Mouse (Mus musculus) kidney, adult 9 months (tissue): ENCODE results near the gene Rgp1.
A peak's percentile ranks its signal among the peaks of the same experiment; 100 is the strongest.
"Not testable (repeated sequence)": the region's sequence is repeated elsewhere in the genome, so short reads cannot be mapped to it uniquely, and the experiment has no call there.

Source experiments
- DNase-seq: peaks from one replicate; pipeline ENCODE4 v3.0.0; 2022

The Rgp1 gene

GRCm38 (mm10) chr4:43578376-43579204 lies at the start of gene Rgp1, which contains the start of gene Gba2:
Rgp1 (plus strand) TSS chr4:43578715.
Gba2 (minus strand) TSS chr4:43578873.
- peak; percentile 94 for DNase-seq

- DNase-seq = peak; percentile 32
Observed at GRCm38 (mm10) chr4:43530081-43530501, 48.4 kb upstream of the Rgp1 start.

GRCm38 (mm10) chr4:43530581-43530980 lies 47.9 kb upstream of the Rgp1 start:
- peak; percentile 86 for DNase-seq

DNA sequence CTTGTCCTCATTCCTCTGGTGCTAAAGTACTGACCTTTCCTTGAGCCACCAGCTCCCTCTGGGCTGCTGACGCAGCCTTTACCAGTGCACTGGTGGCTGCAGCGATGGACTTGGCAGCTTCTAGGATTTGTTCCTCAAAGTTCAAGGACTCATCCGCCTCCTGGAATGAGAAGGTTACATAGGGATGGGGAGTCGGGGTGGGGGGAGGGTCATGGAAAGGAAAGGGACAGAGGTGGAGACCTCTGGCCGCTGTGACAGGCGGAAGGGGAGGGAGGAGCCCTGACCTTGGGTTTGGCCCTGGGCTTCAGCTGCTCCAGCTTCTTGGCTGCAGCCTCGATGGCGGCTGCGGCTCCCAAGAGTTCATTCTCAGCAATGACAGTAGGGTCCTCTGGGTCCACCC lies 45.2 kb upstream of the Rgp1 start:
- DNase-seq = peak; percentile 49

GRCm38 (mm10) chr4:43535628-43536027 lies 42.9 kb upstream of the Rgp1 start:
- DNase-seq = no peak

DNA sequence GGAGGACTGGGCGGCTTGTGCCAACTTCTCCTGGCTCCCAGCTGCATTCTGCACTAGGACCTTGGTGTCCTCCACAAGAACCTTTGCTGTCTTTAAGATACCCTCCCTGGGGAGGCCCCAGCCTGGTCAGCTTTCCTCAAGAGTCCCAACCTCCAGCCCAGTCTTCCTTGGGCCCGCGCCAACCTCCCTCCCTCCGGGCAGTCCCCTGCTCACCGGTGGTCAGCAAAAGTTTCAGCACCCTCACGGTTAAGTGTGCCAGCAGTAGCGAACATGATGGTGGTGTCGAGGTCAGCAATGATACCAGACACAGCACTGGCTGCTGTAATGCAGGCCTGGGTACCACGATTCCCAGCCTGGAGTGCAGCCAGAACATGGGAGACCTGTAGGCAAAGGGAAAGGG lies 42.5 kb upstream of the Rgp1 start:
- no peak for DNase-seq

GRCm38 (mm10) chr4:43542044-43542443 lies 36.5 kb upstream of the Rgp1 start:
- no peak for DNase-seq

- DNase-seq = peak; percentile 61
Observed at GRCm38 (mm10) chr4:43546375-43547047, 32.0 kb upstream of the Rgp1 start.

DNA sequence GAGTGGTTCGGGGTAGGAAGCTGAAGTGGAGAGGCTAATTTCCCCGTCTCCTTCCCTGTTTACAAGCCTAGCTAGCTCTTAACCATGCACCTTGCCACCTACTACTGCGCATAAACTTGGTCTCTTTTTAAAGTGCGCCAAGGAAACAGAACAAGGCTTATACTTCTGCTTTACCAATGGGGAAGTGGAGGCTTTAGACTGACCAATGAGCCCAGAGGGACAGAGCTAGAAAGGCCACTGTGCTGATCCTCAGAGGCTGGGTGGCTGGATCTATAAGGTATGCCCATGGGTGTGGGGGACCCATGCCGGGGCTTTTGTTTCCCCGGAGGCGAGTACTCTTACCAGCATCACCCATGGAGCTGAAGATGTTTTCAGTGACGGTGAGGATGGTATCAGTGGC lies 31.4 kb upstream of the Rgp1 start:
- no peak for DNase-seq

DNA sequence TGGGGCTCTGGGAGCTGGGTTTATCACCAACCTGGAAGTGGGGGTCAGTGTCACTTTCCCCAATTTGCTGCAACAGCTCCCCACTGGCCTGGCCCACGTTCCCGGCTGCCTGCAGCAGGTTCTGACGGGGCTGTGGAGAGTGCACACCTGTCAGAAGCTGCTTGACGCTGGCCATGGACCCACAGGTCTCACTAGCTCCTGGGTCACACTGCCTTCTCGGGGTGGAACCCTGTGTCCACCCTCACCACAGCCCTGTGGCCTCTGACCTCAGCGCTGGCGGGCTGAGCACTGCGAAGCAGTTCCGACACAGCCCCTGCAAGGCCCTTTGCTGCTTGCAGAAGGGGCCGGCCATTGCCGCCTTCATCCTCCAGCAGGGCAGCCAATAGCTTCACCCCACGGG lies 29.5 kb upstream of the Rgp1 start:
- DNase-seq = no peak

GRCm38 (mm10) chr4:43551854-43552253 lies 26.7 kb upstream of the Rgp1 start:
- not testable (repeated sequence) for DNase-seq

DNA sequence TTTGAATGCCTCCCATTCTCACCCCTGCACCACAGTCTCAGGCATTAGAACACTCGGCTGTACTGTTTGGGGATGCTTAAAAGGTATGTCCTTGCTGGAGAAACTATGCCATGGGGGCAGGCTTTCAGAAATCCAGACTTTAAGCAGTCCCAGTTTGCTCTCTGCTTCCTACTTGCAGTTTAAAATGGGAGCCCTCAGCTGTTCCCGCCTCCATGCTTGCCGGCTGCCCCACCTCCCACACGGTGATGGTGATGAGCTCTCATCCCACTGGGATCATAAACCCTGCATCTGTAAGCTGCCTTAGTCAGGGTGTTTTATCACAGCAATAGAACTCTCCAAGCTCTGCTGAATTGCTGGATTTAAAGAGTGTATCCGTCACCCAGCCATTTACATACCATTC lies 26.1 kb upstream of the Rgp1 start:
- DNase-seq = no peak

DNA sequence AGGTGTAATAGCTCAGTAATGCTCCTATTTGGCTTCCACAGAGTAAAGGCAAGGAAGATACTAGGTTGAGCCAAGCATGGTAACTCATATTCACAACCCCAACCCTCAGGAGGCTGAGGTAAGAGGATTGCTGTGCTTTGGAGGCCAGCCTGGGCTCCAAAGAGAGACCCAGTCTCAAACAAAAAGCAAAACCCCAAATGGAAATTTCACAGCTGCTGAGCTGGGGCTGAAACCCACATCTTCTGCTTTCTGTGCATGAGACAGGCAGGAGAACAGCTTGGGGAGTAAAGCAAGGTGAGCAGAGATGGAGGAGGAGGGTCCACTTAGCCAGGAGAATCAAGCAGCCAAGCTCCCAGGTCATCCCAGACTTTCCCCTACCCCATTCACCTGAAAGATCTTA lies 24.6 kb upstream of the Rgp1 start:
- no peak for DNase-seq

DNA sequence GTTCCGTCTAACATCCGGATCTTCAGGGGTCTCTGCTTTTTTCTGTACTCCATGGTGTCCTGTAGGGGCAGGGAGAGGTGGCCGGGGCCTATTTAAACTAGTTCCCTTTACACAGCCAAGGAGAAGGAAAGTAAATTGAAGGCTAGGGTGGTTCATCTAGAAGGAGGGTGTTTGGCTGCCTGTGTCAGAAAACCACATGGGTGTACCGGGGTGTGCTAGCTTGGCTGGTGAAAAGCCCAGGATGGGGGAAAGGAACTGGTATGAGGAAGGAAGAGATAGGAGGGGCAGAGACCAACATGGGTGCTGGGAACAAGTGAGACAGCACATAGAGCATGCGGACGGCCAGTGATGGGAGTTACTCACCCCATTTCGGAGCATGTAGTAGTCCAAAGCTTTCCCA lies 22.6 kb upstream of the Rgp1 start:
- DNase-seq = no peak

DNA sequence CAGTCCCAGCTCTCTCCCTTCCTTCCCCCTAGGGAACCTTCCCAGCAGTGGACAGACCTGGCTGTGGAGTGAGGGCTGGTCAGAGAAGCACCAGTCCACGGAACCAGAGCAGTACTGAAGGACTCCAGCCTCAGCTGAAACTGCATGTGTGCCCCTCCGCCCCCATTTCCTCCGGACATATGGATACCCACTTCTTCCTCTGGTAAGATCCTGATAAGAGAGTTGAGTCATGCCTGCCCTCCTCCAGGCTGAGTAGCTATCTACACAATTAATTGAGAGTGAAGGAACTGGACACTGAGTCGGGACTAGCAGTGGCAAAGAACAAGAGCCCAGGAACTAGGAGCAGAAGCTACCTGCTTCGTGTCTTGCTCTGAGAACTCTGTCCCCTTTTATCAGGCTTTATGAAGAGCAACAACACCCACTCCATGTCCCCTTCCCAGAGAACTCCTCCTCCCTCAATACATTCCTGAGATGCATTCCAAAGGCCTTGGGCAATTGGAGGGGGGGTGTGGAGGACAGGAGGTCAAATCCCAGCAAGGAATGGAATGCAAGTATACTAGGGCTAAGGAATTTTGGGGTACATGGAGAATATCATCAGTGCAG lies 20.4 kb upstream of the Rgp1 start:
- DNase-seq = peak; percentile 75

DNA sequence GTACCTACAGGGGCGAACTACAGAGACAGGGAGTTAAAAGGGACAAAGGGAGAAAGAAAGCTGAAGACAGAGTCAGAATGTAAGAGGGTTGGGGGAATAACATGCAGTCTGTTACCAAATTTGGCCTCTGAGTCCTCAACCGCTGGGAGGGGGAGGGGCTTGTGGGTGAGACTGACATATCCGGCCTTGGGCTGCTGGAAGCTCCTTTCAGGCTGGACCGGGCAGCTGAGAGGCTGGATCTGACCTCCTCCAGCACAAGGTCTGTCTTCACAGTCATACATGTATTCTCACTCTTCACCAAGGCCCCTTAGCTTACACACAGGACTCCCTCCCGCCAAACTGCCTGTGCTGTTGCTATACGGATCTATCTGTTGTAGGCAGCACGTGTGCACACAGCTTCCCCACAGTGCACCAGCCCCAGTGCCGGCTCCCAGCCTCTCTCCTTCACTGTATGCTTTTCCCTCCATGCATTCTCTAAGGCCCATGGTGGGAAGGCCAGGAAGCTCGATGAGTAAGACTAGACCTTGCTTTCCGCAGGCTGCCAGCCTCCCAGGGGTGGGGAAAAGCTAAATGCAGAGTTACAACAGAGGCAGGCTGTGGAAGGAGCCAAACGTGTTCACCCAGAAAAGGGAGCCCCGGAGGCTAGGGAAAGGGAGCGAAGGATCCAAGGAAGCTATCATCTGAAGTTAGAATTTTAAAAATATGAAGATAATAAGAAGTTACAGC lies 19.7 kb upstream of the Rgp1 start:
- DNase-seq = peak; percentile 82

DNA sequence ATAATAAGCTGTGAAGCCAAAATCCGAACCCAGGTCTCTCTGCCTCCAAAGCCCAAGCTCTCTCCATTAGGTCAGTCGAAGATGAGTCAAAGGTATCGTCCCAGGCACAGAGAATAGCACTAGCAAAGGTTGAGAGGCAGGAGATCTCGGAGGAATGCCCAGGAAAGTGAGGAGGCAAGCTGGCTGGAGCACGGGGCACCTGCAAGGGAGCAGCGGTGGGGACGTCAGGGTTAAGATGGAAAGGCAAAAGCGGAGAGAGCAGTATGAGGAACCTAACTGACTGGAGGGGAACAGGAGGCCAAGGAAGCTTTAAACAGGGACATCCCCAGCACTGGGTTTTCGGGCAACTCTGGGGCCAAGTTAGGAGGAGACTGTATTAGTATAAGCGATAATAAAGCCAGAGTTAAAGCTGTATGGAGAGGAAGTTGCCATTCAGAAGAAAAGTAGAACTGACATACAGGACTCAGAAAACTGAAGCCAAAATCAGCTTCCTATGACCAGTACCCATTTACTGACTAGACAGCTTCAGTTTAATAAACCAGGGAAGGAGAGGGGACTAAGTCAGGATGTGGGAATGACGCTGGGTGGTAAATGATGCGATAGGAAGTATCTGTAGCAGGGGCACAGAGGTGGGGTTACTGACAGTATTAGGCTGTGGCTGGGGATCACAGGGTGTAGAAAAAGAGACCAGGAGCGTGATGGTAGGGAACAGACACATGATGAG lies 18.8 kb upstream of the Rgp1 start:
- no peak for DNase-seq

DNA sequence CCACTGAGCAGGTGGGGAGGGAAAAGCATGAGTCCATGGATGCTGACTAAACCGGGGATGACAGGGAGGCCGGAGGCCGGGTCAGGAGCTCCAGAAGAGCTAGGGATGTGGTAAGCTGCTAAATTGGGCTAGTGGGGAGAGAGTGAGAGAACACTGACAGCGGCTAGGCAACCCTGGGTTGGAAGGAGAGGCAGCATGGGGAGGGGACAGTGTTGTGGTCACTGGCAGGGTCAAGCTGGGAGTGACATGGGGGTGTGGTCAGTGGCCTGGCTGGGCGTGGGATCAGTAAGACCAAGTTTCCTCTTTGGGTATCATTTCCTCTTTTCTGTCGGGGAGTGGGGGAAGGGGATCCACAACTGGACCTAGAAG lies 18.3 kb upstream of the Rgp1 start:
- peak; percentile 71 for DNase-seq

DNA sequence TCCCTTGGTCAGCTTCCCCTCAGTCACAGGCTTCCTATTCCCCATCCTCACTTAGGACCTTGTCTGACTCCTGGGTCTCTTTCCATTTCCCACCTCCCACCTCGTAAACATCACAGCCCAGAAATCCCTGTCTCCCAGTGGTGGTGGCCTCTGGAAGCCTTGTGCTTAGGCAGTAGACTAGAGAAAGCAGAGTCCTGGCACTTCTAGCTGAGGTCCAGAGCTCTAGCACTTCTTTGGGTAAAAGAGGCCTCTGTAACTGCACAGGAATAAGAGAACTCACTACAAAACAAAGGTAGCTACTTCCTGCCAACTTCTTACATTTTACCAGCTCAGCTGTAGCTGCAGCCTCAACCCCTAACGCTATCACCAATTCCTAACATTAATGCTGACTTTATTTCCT lies 17.5 kb upstream of the Rgp1 start:
- DNase-seq = no peak

- peak; percentile 84 for DNase-seq
Observed at GRCm38 (mm10) chr4:43561436-43561996, 17.0 kb upstream of the Rgp1 start.

GRCm38 (mm10) chr4:43561997-43562768 lies 16.3 kb upstream of the Rgp1 start, which contains the start of the genes Creb3 and Tln1:
Creb3 (plus strand) TSS chr4:43562332.
Tln1 (minus strand) TSS chr4:43562691.
- DNase-seq = peak; percentile 99
